Mouse (Mus musculus) gastrocnemius, adult 2 months (tissue): Measurements from ENCODE around the gene Lmf2. TPM values are rescaled to one million over a fixed set of nuclear protein-coding genes. Genes with fewer than 3 reads are reported as not detected.

Experiments used
- DNase-seq: peaks from one replicate; pipeline ENCODE4 v3.0.0; 2022
- H3K27ac ChIP-seq: fragments of 200-600 bp; 2 replicates; pipeline ENCODE4 v1.8.1; 2022; ENCODE audit warnings: mild to moderate bottlenecking
- H3K4me3 ChIP-seq: fragments of 200-600 bp; 2 replicates; pipeline ENCODE4 v1.8.1; 2022; ENCODE audit warnings: mild to moderate bottlenecking, moderate library complexity
- CTCF ChIP-seq: fragments of 200-600 bp; IDR thresholded peaks from 2 replicates; pipeline ENCODE4 v1.8.1; 2022; ENCODE audit warnings: antibody characterized with exemption, mild to moderate bottlenecking, moderate library complexity
- intact Hi-C: fragments of 180-260 bp; cut with DNase I; formaldehyde crosslinking; loops from one replicate; pipeline ENCODE4 v1.15.1; 2025
- microRNA-seq: library from miRNA; unstranded; fragments of <30 nt; microRNA quantifications from one replicate; pipeline ENCODE4 v1.2.0, GENCODE M21; 2021
- total RNA-seq, 2 experiments: library from RNA; stranded (reverse); gene quantifications; 2 replicates each; pipeline ENCODE4 v1.2.3; 2021

The Lmf2 gene
- total RNA-seq, 2 experiments from 2014 or later = 12.7 to 16.1 TPM

GRCm38 (mm10) chr15:89308406-89309139 lies 46.9 kb downstream of the Lmf2 start:
- H3K27ac ChIP-seq = no peak overlapping the region
- no peak for DNase-seq
- no peak for TF ChIP-seq CTCF
- no peak overlapping the region for H3K4me3 ChIP-seq
- intact Hi-C loops = no loop called here

- no peak for DNase-seq
These were observed 48.0 kb downstream of the Lmf2 start for GRCm38 (mm10) chr15:89307461-89307860.

GRCm38 (mm10) chr15:89305966-89306365 lies 49.5 kb downstream of the Lmf2 start:
- no peak for TF ChIP-seq CTCF
- intact Hi-C loops = no loop called here
- DNase-seq = no peak
- H3K4me3 ChIP-seq = no peak overlapping the region
- H3K27ac ChIP-seq = no peak overlapping the region

More at GRCm38 (mm10) chr15:89307461-89307860, 48.0 kb downstream of the Lmf2 start:
- no peak overlapping the region for H3K27ac ChIP-seq
- intact Hi-C loops = no loop called here
- no peak overlapping the region for H3K4me3 ChIP-seq
- TF ChIP-seq CTCF = no peak

Small RNA genes within 50 kb of the gene (microRNA-seq; reads per million reads assigned to microRNA genes)
- not detected for gene Mir6959

Other genes with a start within 250 kb of the Lmf2 start
- gene Tubgcp6, start 232.5 kb downstream of the Lmf2 start, total RNA-seq = 1 to 10 TPM; 6.8 to 8.4 TPM
- 1 to 10 TPM; 5.9 to 6.4 TPM for gene Hdac10, start 227.0 kb downstream of the Lmf2 start, total RNA-seq
- gene Mapk12, start 215.0 kb downstream of the Lmf2 start, total RNA-seq = 100 to 1,000 TPM; 128 TPM
- gene Mapk11, start 206.0 kb downstream of the Lmf2 start, total RNA-seq = 1 to 10 TPM; 1.0 to 1.1 TPM
- gene Plxnb2, start 174.9 kb downstream of the Lmf2 start, total RNA-seq = 1 to 10 TPM; 8.3 to 8.7 TPM
- gene Dennd6b, start 159.2 kb downstream of the Lmf2 start, total RNA-seq = 10 to 100 TPM in 1 of 2 experiments, 1 to 10 TPM in 1; 8.9 to 10.9 TPM
- gene Ppp6r2, start 144.1 kb downstream of the Lmf2 start, total RNA-seq = 10 to 100 TPM; 90.7 to 94.1 TPM
- 10 to 100 TPM; 55.1 to 70.5 TPM for gene Sbf1, start 40.3 kb downstream of the Lmf2 start, total RNA-seq
- gene Adm2, start 32.9 kb downstream of the Lmf2 start, total RNA-seq = not detected
- not detected for gene Miox, start 21.3 kb downstream of the Lmf2 start, total RNA-seq
- gene Ncaph2, start 60 bp upstream of the Lmf2 start, total RNA-seq = 10 to 100 TPM; 40.9 to 41.4 TPM
- gene Sco2, start 18.2 kb upstream of the Lmf2 start, total RNA-seq = 10 to 100 TPM; 13.0 to 16.0 TPM
- gene Tymp, start 21.4 kb upstream of the Lmf2 start, total RNA-seq = under 1 TPM; 0.25 to 0.64 TPM
- under 1 TPM; 0.38 to 0.53 TPM for gene Odf3b, start 23.6 kb upstream of the Lmf2 start, total RNA-seq
- gene Klhdc7b, start 29.3 kb upstream of the Lmf2 start, total RNA-seq = not detected
- gene Syce3, start 54.8 kb upstream of the Lmf2 start, total RNA-seq = not detected
- gene Cpt1b, start 70.2 kb upstream of the Lmf2 start, total RNA-seq = 100 to 1,000 TPM; 257 to 362 TPM
- under 1 TPM; 0.56 to 0.64 TPM for gene C730034F03Rik, start 73.9 kb upstream of the Lmf2 start, total RNA-seq
- 1 to 10 TPM in 1 of 2 experiments, under 1 TPM in 1; 0.87 to 2.0 TPM for gene Gm44502, start 74.0 kb upstream of the Lmf2 start, total RNA-seq
- gene Chkb, start 74.2 kb upstream of the Lmf2 start, total RNA-seq = 10 to 100 TPM; 21.4 to 23.3 TPM
- gene Mapk8ip2, start 98.3 kb upstream of the Lmf2 start, total RNA-seq = under 1 TPM; 0.08 to 0.25 TPM
- 1 to 10 TPM; 3.0 to 4.6 TPM for gene Arsa, start 121.8 kb upstream of the Lmf2 start, total RNA-seq
- 10 to 100 TPM; 12.2 to 20.4 TPM for gene Shank3, start 144.0 kb upstream of the Lmf2 start, total RNA-seq
- under 1 TPM in 1 of 2 experiments, not detected in 1; 0.23 TPM for gene Acr, start 212.7 kb upstream of the Lmf2 start, total RNA-seq
- gene Rabl2, start 236.3 kb upstream of the Lmf2 start, total RNA-seq = 1 to 10 TPM; 2.3 to 2.7 TPM